Mouse (Mus musculus) brain, embryonic 14.5 days (tissue): ENCODE measurements around the gene Ankrd42. TPM values are rescaled to one million over a fixed set of nuclear protein-coding genes. Genes with fewer than 3 reads are reported as not detected.

ENCODE experiments used
- DNase-seq: peaks from one replicate; pipeline ENCODE4 v3.0.0-alpha.2; 2011; ENCODE audit warnings: low read depth
- CTCF ChIP-seq: fragments of 200-500 bp; IDR thresholded peaks from 2 replicates; pipeline ENCODE4 v1.5.1; 2012; ENCODE audit warnings: inconsistent platforms, mild to moderate bottlenecking, moderate library complexity, borderline replicate concordance; ENCODE audit not compliant: insufficient read depth, insufficient read length; ENCODE audit errors: extremely low read depth
- POLR2A ChIP-seq: fragments of 200-500 bp; IDR thresholded peaks from 2 replicates; pipeline ENCODE4 v1.6.1; 2012; ENCODE audit warnings: mild to moderate bottlenecking, inconsistent platforms, borderline replicate concordance; ENCODE audit not compliant: poor library complexity, insufficient read depth, insufficient read length, severe bottlenecking; ENCODE audit errors: extremely low read depth
- polyA plus RNA-seq: library from polyadenylated mRNA; depleted of rRNA; stranded (reverse); fragments of >200 nt; gene quantifications from 2 replicates; pipeline ENCODE4 v1.2.3, GENCODE M21; 2012; rRNA removed

Gene Ankrd42
- polyA plus RNA-seq: 7.7 and 12.0 TPM in 2 replicates

DNA sequence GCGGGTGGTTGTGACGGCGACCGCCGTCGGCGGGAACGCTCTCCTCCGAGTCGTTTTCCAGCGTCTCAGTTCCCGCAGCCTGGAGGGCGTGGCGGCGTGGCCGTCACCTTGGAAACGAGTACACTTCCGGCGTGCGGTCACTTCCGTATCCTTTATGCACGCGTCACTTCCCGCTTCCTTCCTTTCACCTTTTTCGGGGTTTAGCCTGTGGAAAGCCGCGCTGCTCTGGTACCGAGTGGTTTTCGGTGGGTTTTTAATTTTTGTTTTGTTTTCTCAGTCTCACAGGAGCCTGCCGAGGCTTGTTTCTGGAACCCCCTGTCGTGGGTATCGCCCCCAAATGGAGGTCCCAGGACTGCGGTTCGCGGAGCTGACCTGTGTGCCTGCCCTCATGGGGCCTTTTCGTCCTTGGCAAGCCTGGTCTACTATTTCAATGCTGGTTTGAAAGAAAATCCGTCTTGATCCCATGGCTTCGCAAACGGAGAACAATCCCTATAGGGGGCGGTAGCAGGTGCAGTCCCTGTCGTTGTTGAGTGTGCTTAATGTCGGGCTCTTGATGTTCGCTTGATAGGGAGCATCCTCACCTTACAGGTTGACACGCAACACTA lies at the start of gene Ankrd42:
Ankrd42 (minus strand) TSS at position 122 of the 605 bp plus-strand sequence.
- TF ChIP-seq POLR2A: peak; percentile 12; the same call in 1 of the 2 replicates
- TF ChIP-seq CTCF: no peak
- DNase-seq: peak; percentile 97

DNA sequence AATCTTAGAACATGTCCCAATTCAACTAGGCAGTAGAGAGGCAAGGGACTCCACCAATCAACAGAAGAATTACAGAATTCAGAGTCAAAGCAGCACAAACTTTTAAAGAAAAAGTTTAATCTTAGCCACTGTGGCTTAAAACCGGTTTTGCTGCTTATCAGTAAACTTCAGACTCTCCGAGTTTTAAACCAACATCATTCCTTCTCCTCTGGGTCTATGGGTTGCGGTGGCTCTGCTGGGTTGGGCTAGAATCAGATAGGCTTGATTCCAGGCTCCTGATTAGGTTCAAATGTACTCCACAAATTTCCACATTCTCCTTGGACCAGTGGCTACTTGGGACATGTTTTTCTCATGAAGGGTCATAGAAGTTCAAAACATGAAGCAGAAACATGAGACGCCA lies 40.4 kb upstream of the Ankrd42 start:
- TF ChIP-seq CTCF (no peak), POLR2A (no peak)
- no peak for DNase-seq

DNA sequence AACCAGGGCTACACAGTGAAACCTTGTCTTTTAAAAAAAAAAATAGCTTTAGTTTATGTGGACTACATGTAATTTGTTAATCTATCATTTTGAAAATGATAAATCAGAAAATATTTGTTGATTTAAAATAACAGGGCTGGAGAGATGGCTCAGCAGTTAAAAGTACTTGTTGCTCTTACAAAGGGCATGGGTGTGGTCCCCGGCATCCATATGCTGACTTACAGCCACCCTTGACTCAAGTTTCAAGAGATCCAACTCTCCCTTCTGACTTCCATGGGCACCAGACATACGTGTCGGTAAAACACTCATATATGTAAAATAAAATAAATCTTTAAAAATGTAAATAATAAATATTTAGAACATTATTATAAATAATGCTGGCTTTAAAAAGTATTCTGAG lies 38.2 kb upstream of the Ankrd42 start:
- TF ChIP-seq POLR2A (no peak), CTCF (no peak)
- no peak for DNase-seq

DNA sequence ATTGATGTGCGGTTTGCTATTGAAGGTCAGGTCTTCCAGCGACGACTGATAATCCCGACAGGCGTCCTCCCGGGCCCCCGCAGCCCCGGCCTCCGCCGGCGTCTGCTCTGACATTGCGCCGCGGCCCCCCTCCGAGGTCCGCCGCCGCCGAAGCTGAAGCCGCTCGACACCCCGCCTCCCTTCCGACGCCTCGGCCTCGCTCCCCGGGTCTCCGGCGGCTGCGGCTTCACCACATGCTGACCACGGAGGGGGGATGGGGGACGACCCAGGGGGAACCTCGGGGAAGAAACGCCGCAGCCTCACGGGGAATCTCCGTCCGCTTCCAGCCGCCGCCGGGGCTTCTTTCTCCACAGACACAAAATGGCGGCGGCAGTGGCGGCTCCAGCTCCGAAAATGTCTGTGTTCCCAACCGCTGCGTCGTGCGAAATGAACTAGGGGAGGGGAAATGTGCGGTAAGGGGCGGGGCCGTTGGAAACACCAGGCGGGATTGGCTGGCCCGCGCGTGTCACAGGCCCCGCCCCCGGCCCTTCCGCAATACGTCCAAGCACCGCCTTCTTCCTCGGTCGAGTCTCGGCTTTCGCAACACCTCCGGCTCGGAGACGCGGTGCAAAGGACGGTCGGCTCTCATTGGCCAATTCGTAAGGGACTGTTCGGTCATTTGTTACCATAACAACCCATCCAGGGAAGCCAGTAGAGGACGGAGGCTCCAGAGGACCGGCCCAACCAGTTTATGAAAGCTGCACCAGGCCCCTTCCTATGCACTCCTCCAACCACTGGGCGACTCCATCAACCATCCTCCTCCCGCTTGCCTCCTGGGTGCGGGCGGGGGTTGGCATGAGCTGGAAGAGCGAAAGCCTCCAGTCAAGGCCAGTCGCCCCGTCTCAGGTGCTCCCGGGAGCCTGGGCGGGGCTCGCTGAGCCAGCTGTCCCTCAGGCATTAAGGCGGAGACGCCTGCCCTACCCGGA lies 32.8 kb upstream of the Ankrd42 start, which contains the start of gene Pcf11:
Pcf11 (minus strand) TSS at position 428 of the 965 bp plus-strand sequence.
- peak; percentile 100 for DNase-seq
- TF ChIP-seq POLR2A: peak; percentile 65; the same call in 1 of the 2 replicates
- no peak for TF ChIP-seq CTCF

DNA sequence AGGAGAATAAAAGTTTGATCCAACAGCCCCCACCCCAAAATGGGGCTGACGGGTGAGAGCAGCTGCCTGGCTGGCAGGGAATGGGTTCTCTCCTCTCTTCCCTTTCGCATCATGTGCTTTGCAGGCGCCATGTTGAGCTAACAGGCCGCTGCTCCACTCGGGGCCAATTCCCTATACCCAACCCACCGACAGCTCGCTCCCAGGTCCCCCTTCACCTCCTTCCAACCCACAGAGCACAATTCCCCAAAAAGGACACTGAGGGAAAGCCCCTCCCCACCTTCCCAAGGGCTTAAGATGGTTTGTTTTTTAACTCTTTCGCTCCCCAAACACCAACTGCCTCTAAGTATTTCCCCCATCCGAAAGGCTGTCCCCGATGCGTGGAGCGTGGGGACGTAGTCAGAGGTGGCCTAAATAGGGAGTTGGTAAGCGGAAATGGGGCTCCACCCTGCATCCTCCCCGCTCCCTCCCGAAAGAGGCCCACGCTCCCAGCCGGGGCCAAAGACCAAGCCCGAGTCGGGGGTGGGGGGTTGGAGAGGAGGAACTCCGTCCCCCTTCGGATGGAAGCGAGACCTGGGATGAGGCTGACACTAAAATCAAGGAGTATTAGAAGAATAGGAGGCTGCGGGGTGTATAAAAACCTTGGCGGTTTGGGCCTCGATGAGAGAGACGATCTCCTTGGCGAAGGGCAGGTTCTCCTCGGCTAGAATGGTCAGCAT lies 32.0 kb upstream of the Ankrd42 start:
- TF ChIP-seq CTCF: no peak
- no peak for TF ChIP-seq POLR2A
- peak; percentile 71 for DNase-seq

DNA sequence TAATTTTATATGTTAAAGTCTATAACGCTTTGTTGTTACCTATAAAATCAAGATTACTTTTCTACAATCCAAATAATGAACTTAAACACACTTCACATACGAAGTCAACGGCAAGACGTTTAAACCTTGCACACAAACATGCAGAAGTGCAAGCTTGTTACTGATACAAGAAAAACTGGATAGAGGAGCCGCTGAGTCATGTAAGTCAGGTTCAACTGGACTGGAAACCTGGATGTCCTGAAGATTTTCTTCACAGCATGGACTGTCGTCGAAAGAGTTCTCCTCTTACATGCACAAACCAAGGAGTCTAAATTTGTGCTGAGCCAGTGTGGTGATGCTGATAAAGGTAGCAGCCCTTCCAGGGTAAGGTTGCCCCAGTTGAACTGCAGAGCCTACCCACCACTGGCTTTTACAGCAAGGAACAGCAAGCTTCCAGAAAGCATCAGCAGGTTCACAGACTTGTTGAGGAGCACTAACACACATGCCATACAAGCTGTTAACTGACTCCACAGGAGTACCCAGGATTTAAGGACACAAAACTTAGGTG lies 29.4 kb upstream of the Ankrd42 start:
- DNase-seq: no peak
- TF ChIP-seq POLR2A (no peak), CTCF (no peak)

DNA sequence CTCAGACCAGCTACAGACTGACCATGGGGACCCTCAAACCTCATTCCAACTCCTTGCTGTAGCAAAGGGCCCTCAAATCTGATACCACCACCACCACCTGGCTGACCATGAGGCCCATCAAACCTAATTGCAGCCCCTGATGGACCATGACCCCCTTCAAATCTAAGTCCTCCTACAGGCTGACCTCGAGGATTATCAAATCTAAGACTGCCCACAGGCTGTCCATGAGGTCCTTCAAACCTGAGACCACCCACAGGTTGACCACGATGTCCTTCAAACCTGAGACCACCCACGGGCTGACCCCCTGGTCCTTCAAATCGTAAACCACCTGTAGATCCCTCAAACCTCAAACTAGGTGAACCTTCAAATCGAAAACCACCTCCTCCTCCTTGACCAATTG lies 21.1 kb upstream of the Ankrd42 start:
- TF ChIP-seq CTCF: no peak
- TF ChIP-seq POLR2A: no peak

DNA sequence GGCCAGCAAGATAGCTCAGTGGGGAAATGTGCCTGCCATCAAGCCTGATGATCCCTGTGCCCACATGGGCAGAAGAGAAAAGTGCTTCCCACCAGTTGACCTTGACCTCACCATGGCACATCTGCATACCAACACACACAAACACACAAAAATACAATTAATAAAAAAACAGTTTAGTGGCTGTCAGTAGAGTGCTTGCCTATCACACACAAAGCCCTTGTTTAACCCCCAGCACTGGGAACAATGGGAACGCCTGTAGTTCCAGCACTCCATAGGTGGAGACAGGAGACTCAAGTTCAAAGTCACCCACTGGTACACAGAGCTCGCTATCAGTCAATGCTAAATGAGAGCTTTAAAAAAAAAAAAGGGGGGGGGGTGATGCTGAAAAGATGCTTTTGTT lies 19.4 kb upstream of the Ankrd42 start:
- DNase-seq: no peak
- TF ChIP-seq CTCF: no peak
- no peak for TF ChIP-seq POLR2A

More for the DNA sequence above, 21.1 kb upstream of the Ankrd42 start:
- no peak for DNase-seq

DNA sequence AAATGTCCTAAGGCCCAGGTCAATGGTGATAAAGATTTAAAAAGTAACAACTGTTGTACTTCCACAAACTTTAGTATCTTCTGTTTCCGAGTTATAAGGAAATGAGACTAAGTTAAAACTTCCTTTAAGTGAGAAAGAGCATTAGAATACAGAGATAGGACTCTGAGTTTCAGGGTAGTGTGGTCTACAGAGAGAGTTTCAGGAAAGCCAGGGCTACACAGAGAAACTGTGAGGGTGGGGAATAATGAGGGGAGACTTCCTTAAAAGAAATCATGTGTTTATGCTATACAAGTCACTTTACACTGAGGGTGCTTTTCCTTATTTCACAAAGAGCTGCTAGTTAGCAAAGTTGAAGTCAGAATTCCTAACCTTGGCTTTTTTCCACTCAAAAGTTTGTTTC lies 16.4 kb upstream of the Ankrd42 start:
- TF ChIP-seq POLR2A: no peak
- TF ChIP-seq CTCF: no peak
- DNase-seq: no peak

DNA sequence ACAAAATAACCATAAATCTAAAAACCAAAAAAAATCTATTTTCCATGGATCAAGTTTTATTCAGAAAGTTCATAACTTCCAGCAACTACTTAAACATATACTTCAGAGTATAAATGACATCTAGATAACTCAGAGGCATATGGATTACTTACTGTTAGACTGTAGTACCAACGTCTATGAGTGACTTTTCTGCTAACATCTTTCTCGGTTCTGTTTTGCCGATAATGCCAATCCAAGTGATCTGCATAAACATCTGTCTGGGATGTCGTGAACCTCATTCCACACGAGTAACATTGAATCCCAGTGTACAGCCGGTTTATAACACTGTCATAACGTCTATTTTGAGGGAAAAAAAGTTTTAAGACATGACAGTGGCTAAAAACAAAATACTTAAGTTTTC lies 10.8 kb upstream of the Ankrd42 start:
- DNase-seq: no peak
- TF ChIP-seq POLR2A (no peak), CTCF (no peak)

DNA sequence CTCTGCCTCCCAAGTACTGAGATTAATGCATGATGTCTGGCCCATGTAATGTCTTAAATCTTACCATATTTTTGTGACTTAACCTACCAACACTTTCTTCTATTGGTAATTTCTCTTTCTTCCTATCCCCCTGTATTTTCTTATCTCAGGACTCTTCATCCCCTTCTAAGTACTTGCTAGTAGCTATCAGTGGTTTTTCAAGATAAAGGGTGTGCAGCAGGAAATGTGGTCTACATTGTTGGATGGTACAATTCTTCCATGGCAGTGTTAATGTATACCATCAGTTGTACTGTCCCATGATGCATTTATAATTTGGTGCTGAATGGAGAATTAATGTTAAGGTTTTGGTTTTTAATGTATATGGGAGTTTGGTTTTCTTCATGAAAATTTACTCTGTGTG lies 5.4 kb upstream of the Ankrd42 start:
- TF ChIP-seq CTCF: no peak
- TF ChIP-seq POLR2A: no peak
- DNase-seq: no peak

DNA sequence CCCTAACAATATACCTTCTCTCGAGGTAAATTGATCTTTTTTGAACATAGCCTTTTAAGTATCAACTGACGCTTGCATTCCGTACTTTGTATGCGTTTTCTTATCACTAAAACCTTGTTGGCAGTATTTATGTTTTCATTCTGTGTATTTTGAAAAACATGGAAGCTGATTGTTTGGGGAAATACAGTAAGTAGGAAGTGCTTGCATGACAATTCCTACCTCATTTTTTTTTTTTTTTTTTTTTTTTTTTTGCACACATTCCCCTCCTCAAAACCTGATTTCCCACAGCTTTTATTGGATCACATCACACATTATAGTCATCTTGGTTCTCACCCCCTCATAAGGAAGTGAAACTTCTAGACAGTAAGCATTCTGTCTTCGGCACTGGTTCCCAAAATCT lies 1.1 kb upstream of the Ankrd42 start:
- TF ChIP-seq CTCF (no peak), POLR2A (no peak)
- DNase-seq: no peak
